Mouse (Mus musculus): ENCODE measurements at regions not wholly inside any gene's neighbourhood (a gene's known extent, or its start where the extent isn't known, plus 50 kb on each side); places are given as distances from the start of the nearest gene placed in this dataset.
A peak's percentile ranks its signal among the peaks of the same experiment; 100 is the strongest.

DNA sequence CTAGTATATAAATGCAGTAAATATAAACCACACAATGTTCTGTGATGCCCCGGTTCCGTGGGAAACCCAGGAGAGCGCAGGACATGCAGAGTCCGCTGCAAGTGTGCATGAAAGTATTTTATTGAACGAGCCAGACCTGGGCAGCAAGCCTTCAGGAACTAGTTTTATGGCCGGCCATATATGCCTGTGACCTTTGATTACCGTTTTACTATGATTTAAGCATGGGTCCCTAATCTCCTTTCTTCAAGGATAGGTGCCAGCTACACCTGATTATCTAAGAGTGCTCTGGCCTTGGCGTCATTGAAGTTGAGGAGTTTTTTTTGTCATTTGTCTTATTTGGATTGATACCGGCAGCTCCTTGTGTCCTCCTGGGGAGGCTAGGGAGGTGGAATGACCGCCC, 730.9 kb upstream of the Ins1 start:
- ATAC-seq: no peak

DNA sequence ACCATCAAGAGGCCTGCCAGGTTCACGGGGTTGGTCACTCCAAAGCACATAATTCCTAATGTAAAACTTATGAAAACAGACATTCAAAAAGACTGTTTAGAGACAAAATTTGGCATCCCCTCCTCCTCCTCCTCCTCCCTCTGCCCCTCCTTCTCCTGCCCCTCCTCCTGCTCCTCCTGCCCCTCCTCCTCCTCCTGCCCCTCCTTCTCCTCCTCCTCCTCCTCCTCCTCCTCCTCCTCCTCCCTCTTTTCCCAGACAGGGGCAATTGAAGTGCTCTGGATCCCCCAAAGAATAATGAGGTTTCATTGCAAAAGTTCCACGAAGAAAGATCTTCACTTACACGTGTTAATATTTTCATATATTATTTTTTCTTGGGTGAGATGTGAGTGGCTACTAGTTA, 729.7 kb upstream of the Ins1 start:
- ATAC-seq: no peak

DNA sequence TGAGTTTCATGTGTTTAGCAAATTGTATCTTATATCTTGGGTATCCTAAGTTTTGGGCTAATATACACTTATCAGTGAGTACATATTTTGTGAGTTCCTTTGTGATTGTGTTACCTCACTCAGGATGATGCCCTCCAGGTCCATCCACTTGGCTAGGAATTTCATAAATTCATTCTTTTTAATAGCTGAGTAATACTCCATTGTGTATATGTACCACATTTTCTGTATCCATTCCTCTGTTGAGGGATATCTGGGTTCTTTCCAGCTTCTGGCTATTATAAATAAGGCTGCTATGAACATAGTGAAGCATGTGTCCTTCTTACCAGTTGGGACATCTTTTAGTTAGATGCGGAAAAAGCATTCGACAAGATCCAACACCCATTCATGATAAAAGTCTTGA, 712.1 kb upstream of the Ins1 start:
- ATAC-seq: peak; percentile 80

DNA sequence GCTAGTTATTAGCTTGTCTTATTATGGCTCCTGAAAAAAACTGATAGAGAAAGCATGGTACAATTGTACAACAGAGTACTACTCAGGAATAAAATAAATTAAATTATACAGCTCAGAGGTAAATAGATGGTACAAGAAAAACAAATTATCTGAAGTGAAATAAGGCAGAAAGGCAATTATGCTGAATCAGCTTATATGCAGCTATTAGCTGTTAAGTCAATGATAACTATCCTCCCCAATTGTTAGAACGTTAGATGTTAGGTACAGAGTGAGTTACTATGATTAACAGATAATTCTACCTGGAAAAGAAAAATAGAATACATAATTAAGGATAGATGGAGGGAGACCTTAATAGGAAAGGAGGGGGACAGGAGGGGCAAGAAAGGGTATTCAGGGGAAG, 696.0 kb upstream of the Ins1 start:
- no peak for ATAC-seq

Data from CD4-positive, CD25-positive, alpha-beta regulatory T cell, adult 4 months (primary cell).